Mouse (Mus musculus): ENCODE results near the gene Kif23.

The Kif23 gene

GRCm38 (mm10) chr9:61960753-61961152, 14.2 kb upstream of the Kif23 start:
- Histone ChIP-seq H3K36me3 (ENCODE audit: insufficient read depth, low read length) (no peaks in the 10 kb centered on the region), H3K9me3 (ENCODE audit: low read length) (no peaks in the 10 kb centered on the region), H3K4me1 (replicated peaks; ENCODE audit: low read depth, low read length) (peaks cover 6% of the 10 kb centered on the region), H3K4me3 (replicated peaks; ENCODE audit: low read length) (no peak overlapping the region), H3K27me3 (ENCODE audit: insufficient read depth, low read length) (peaks cover 7% of the 10 kb centered on the region; the same call in 1 of the 2 replicates)
- TF ChIP-seq CTCF (conservative IDR thresholded peaks at IDR 0.05; ENCODE audit: low read length) (no peak), NANOG (IDR thresholded peaks at IDR 0.05; ENCODE audit: borderline replicate concordance, low read length) (no peak), POU5F1 (IDR thresholded peaks at IDR 0.05; ENCODE audit: borderline replicate concordance, low read length) (no peak)

DNA sequence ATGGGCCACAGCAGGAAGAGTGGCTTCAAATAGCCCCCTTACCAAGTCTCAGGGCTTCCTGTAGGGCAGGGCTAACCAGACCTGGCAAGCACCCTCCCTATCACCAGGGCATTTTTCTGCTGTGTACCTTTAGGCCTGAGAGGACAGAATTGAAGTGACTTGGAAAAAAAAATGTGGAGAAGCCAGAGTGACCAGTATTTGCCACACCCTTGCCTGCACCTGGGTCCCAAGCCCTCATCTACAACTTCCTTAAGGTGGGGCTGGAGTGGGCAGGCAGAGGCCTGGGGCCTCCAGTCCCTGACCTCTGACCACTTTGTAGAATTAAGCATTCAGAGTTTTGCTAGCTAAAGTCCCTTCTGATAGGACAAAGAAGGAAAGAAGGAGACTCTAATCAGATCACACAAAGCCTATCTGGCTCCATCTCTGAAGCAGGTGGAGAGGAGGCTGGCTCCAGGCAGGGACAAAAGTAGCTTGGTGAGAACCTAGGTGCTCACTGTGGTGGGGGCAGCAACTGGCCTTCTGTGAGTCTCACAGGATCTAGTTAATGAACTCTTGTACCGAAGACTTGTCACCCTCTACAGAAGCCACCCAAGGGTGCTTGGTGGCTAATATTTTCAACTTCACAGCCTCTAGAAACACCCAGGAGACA, 13.5 kb upstream of the Kif23 start:
- no peaks in the 10 kb centered on the region for H3K9me3 ChIP-seq (ENCODE audit: low read length)
- H3K27me3 ChIP-seq (ENCODE audit: insufficient read depth, low read length), result peaks cover 7% of the 10 kb centered on the region; the same call in 1 of the 2 replicates
- H3K4me1 ChIP-seq (replicated peaks; ENCODE audit: low read depth, low read length), result 0 out of 2 replicates have a peak, but pooled peaks cover 2% of the 10 kb centered on the region
- no peak for TF ChIP-seq POU5F1 (IDR thresholded peaks at IDR 0.05; ENCODE audit: borderline replicate concordance, low read length)
- H3K4me3 ChIP-seq (replicated peaks; ENCODE audit: low read length), result no peak overlapping the region
- H3K36me3 ChIP-seq (ENCODE audit: insufficient read depth, low read length), result no peaks in the 10 kb centered on the region

DNA sequence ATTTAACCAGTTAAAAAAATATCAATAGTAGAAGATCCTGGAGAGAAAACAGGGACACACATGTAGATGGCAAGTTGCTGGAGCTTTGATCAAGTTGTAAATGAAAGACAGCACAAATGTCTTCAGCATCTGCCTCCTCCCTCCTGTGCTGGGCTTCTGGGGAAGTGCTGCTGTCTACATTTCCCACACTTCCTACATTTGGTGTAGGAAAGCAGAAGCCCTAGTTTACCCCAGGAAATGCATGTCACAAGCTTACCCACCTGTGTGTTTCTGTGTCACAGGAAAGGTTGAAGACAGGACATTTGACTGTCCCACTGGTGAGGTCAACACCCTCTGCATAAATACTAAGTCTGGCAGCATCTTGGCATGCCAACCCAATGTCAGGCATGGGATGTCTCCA, 8.1 kb upstream of the Kif23 start:
- no peak for TF ChIP-seq POU5F1 (IDR thresholded peaks at IDR 0.05; ENCODE audit: borderline replicate concordance, low read length)
- no peaks in the 10 kb centered on the region for H3K9me3 ChIP-seq (ENCODE audit: low read length)
- no peaks in the 10 kb centered on the region for H3K36me3 ChIP-seq (ENCODE audit: insufficient read depth, low read length)
- H3K4me1 ChIP-seq (replicated peaks; ENCODE audit: low read depth, low read length), result peaks cover 7% of the 10 kb centered on the region
- H3K4me3 ChIP-seq (replicated peaks; ENCODE audit: low read length), result no peak overlapping the region
- no peaks in the 10 kb centered on the region for H3K27me3 ChIP-seq (ENCODE audit: insufficient read depth, low read length)

DNA sequence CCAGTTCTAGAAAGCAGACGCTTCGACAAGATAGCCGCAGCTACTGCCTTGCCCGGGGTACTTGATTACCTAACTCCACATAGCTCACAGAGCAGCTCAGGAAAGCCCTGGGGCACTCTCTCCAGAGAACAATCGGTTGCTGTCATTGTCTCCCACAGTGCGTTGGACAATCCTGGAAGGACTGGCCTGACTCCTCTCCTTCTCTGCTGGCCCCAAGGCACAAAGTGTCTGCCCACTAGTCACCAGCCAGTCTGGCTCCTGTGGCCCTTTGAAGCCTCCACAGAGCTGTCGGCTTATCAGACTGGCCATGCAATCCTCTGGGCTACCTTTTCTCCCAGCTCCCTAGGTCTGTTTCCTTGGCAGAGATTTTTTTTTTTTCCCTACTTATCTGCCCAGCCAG, 5.7 kb upstream of the Kif23 start:
- TF ChIP-seq CTCF (conservative IDR thresholded peaks at IDR 0.05; ENCODE audit: low read length), result no peak
- no peak for TF ChIP-seq POU5F1 (IDR thresholded peaks at IDR 0.05; ENCODE audit: borderline replicate concordance, low read length)
- TF ChIP-seq NANOG (IDR thresholded peaks at IDR 0.05; ENCODE audit: borderline replicate concordance, low read length), result no peak
- Histone ChIP-seq H3K4me1 (replicated peaks; ENCODE audit: low read depth, low read length) (peaks cover 17% of the 10 kb centered on the region), H3K4me3 (replicated peaks; ENCODE audit: low read length) (no peak overlapping the region), H3K27me3 (ENCODE audit: insufficient read depth, low read length) (no peaks in the 10 kb centered on the region), H3K9me3 (ENCODE audit: low read length) (no peaks in the 10 kb centered on the region), H3K36me3 (ENCODE audit: insufficient read depth, low read length) (no peaks in the 10 kb centered on the region)

DNA sequence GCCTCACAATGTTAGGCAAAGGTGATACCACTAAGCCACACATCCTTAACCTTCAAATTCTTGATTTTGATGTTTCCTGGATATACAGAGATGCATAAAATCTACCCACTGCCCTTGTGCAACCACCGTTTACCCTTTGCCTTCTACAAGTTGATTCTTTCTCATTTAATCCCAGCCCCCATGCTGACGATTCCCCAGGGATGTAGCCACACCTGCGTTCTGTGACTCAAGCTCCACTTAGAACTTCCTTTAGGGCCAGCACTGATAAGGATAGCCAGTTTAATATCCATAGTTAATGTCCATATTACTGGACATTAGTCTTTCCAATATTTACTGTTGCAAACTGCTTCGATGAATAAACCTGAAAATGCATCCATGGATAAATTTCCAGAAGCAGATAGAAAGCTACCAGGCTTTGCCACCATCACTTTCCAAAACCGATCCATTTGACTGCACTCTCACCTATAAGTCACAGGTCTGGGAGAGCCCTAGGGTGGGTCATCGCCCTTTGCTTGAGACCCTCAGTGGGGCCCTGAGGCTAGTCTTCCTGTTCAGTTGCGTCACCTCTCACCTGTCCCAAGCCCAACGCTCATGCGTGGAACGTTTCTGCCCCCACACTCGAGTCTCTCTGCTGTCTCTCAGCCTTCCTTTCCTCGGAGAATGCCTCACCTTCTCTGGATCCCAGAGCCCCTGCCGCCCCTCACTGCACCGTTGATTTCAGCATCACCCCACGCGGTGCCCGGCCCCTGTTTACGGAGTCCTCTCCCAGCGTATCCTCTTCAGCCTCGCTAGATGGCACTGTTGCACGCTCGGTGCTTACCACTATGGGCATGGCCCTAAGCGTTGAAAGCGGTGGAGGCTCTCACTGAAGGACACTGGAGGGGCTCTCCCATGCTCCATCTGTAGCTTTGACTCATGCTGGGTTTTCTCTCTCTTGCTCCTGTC, 1.1 kb upstream of the Kif23 start:
- peaks cover 18% of the 10 kb centered on the region for H3K36me3 ChIP-seq (ENCODE audit: insufficient read depth, low read length)
- TF ChIP-seq CTCF (conservative IDR thresholded peaks at IDR 0.05; ENCODE audit: low read length), result peak; percentile 73
- no peak for TF ChIP-seq POU5F1 (IDR thresholded peaks at IDR 0.05; ENCODE audit: borderline replicate concordance, low read length)
- no peak for TF ChIP-seq NANOG (IDR thresholded peaks at IDR 0.05; ENCODE audit: borderline replicate concordance, low read length)
- H3K9me3 ChIP-seq (ENCODE audit: low read length), result no peaks in the 10 kb centered on the region
- H3K27me3 ChIP-seq (ENCODE audit: insufficient read depth, low read length), result no peaks in the 10 kb centered on the region
- H3K4me1 ChIP-seq (replicated peaks; ENCODE audit: low read depth, low read length), result peaks cover 43% of the 10 kb centered on the region
- H3K4me3 ChIP-seq (replicated peaks; ENCODE audit: low read length), result peak overlapping the region; percentile 97

GRCm38 (mm10) chr9:61945973-61946611, 482 bp downstream of the Kif23 start:
- peaks cover 34% of the 10 kb centered on the region for H3K36me3 ChIP-seq (ENCODE audit: insufficient read depth, low read length)
- no peaks in the 10 kb centered on the region for H3K9me3 ChIP-seq (ENCODE audit: low read length)
- H3K4me1 ChIP-seq (replicated peaks; ENCODE audit: low read depth, low read length), result peaks cover 52% of the 10 kb centered on the region
- TF ChIP-seq CTCF (conservative IDR thresholded peaks at IDR 0.05; ENCODE audit: low read length), result no peak
- no peak for TF ChIP-seq NANOG (IDR thresholded peaks at IDR 0.05; ENCODE audit: borderline replicate concordance, low read length)
- no peak for TF ChIP-seq POU5F1 (IDR thresholded peaks at IDR 0.05; ENCODE audit: borderline replicate concordance, low read length)
- H3K27me3 ChIP-seq (ENCODE audit: insufficient read depth, low read length), result no peaks in the 10 kb centered on the region
- peak overlapping the region; percentile 97 for H3K4me3 ChIP-seq (replicated peaks; ENCODE audit: low read length)

DNA sequence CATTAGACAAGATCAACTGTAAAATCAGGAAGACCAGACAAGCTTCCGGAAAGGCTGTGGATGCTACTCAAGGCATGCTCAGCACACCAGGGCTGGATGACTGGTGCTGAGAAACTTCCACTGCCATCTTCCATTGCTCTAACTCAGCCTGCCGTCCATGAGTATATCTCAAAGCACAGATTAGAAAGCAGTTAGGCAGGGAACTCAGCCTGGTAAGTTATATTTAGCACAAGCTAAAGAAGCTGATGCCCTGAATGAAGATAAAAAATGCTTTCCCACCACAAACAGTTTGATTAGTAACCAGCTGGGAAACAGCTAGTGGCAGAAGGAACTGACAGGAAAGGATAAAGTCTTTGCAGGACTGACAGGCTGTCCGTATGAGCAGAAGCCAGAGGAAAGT, 5.5 kb downstream of the Kif23 start:
- Histone ChIP-seq H3K4me3 (replicated peaks; ENCODE audit: low read length) (no peak overlapping the region), H3K4me1 (replicated peaks; ENCODE audit: low read depth, low read length) (peaks cover 48% of the 10 kb centered on the region), H3K36me3 (ENCODE audit: insufficient read depth, low read length) (peaks cover 84% of the 10 kb centered on the region), H3K9me3 (ENCODE audit: low read length) (no peaks in the 10 kb centered on the region), H3K27me3 (ENCODE audit: insufficient read depth, low read length) (no peaks in the 10 kb centered on the region)
- TF ChIP-seq POU5F1 (IDR thresholded peaks at IDR 0.05; ENCODE audit: borderline replicate concordance, low read length) (no peak), CTCF (conservative IDR thresholded peaks at IDR 0.05; ENCODE audit: low read length) (no peak), NANOG (IDR thresholded peaks at IDR 0.05; ENCODE audit: borderline replicate concordance, low read length) (no peak)

- no peak for TF ChIP-seq CTCF (conservative IDR thresholded peaks at IDR 0.05; ENCODE audit: low read length)
- no peak for TF ChIP-seq POU5F1 (IDR thresholded peaks at IDR 0.05; ENCODE audit: borderline replicate concordance, low read length)
- TF ChIP-seq NANOG (IDR thresholded peaks at IDR 0.05; ENCODE audit: borderline replicate concordance, low read length), result no peak
- no peaks in the 10 kb centered on the region for H3K27me3 ChIP-seq (ENCODE audit: insufficient read depth, low read length)
- no peaks in the 10 kb centered on the region for H3K9me3 ChIP-seq (ENCODE audit: low read length)
These were observed 13.2 kb downstream of the Kif23 start for GRCm38 (mm10) chr9:61933333-61933732.

More at GRCm38 (mm10) chr9:61933333-61933732, 13.2 kb downstream of the Kif23 start:
- H3K36me3 ChIP-seq (ENCODE audit: insufficient read depth, low read length), result peaks cover 99% of the 10 kb centered on the region
- no peaks in the 10 kb centered on the region; the same call in 1 of the 2 replicates for H3K4me1 ChIP-seq (replicated peaks; ENCODE audit: low read depth, low read length)
- H3K4me3 ChIP-seq (replicated peaks; ENCODE audit: low read length), result no peak overlapping the region
